Mouse (Mus musculus): ENCODE results near the gene Gdf1.

DNA sequence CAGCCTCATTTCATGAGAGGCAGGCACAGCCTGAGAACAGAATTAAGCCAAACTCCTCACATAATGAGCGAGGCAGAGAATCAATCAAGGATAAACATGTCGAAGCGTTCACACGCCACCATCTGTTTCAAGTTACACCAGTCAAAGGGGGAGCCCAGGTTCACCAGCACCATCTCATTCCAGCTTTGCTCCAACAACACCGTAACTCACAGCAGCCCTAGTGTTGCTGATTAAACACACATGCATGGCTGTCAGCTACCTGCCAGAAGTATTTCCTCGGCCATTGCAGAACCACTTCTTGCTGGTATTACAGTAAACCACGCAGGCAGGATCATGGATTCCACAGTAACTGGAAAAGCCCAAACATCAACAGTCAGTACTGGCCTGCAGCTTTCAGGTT is 13.5 kb downstream of the Gdf1 start:
- TF ChIP-seq CTCF (IDR thresholded peaks at IDR 0.05; ENCODE audit: low read depth) (no peak), EP300 (optimal IDR thresholded peaks at IDR 0.05) (no peak)
